Mouse (Mus musculus): ENCODE data around the gene Mycl.

Gene Mycl

GRCm38 (mm10) chr4:122995404-122996220, at the start of gene Mycl:
Gene Mycl, plus strand, starts transcription at chr4:122995652.
- DNase-seq, result peak; percentile 90

GRCm38 (mm10) chr4:122947223-122947622, 48.2 kb upstream of the Mycl start:
- no peak for DNase-seq

GRCm38 (mm10) chr4:122949096-122949495, 46.4 kb upstream of the Mycl start:
- no peak for DNase-seq

GRCm38 (mm10) chr4:122954680-122955411, 40.6 kb upstream of the Mycl start:
- no peak for DNase-seq

- peak; percentile 89 for DNase-seq
These were observed 39.9 kb upstream of the Mycl start for GRCm38 (mm10) chr4:122955412-122956136.

- no peak for DNase-seq
These were observed 39.2 kb upstream of the Mycl start for GRCm38 (mm10) chr4:122956301-122956700.

GRCm38 (mm10) chr4:122958491-122959031, 36.9 kb upstream of the Mycl start:
- DNase-seq, result no peak

DNA sequence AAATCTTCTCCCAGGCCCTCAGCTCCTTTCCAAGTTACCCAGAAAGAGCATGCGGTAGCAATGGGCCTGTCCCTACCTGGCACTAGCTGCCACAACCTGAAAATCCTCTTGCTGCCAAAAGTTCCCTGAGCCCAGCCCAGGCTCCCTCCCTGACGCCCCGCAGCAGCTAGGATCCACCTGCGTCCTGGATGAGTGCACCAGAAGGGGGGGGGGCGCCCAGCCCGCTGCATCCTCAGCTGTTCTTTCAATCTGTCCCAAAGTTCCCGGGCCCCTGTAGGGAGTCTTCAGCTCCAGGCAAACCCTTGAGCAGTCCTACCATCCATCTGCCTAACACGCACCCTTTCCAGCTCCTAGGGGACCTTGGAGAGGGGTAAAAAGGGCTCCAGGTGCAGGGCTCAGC, 35.6 kb upstream of the Mycl start:
- DNase-seq, result no peak

- peak; percentile 32 for DNase-seq
These were observed 34.9 kb upstream of the Mycl start for GRCm38 (mm10) chr4:122960321-122961099.

DNA sequence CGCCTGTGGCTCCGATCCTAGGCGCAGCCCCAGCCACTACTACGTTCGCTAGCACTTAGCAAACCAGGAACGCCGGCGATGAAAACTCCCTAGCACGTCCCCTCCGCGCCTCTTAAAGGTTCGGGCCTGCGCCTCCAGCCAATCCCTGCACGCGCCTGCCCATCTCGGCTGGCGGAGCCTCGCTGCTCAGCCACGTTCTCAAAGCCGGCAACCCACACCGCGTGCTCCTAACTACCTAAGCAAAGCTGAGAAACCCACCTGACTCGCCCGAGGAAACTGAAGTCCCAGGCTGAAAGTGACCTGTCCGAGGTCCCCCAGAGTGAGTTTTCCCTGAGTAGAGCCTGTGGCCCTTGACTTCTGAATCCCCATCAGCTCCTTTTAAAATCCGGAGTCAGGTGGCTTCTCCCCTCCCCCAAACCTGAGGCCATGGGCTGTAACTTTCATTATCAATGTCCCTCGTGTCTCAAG, 34.3 kb upstream of the Mycl start, which contains the start of gene Mfsd2a:
Gene Mfsd2a, minus strand, starts transcription at position 89 of the 468 bp plus-strand sequence.
- DNase-seq, result peak; percentile 50

DNA sequence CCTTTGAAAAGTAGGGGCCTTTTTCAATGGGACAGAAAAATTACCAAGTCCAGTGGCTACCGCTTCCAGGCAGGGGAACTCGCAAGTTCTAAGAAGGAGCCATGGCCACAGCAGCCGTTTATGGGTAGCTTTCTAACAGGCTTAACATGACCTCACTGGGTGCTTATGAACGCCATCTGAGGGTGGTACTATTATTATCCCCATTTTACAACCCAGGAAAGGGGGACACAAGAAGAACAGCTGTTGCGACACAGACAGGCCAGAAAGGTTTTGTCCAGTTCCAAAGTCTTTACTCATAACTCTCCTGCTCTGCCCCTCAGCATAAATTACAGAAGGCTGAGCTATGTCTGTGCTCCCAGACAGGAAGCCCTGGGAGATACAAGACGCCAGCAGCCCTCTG, 33.9 kb upstream of the Mycl start:
- no peak for DNase-seq

DNA sequence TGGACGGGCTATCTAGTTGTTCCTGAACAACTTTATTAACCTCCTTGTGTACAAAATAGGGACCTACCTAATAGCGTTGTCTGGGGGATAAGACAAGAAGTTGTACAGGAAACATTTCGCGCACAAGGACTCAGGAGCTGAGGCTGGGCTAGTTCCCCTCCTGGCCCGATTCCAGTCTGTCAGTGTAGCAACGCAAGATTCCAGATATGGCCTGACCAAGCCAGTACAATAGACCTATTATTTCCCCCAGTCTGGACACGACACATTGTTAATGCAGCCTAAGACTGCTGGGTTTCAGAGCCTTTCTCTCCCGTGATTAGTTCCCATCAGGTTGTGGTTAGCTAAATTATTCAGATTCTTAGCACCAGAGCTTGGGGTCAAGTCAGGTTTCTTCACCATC, 32.7 kb upstream of the Mycl start:
- no peak for DNase-seq

DNA sequence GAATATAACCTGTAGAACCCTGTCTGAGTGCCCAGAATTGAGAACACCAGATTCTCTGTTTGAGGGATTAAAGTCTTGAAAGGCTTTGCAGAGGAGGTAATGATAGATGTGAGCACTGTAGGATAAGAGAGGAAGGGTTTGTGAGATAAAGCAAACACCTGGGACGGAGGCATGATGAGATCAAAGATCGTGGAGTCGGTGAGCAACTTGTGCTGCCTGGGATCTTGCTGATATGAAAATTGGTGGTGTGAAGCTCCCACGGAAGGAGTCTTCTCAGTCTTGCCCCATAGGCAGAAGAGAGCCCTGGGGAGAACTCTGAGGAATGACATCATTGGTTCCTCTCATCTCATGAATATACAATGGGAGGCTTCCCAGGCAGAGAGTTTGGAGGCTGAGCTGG, 27.3 kb upstream of the Mycl start:
- peak; percentile 38 for DNase-seq

GRCm38 (mm10) chr4:122971191-122971590, 24.3 kb upstream of the Mycl start:
- DNase-seq, result no peak

DNA sequence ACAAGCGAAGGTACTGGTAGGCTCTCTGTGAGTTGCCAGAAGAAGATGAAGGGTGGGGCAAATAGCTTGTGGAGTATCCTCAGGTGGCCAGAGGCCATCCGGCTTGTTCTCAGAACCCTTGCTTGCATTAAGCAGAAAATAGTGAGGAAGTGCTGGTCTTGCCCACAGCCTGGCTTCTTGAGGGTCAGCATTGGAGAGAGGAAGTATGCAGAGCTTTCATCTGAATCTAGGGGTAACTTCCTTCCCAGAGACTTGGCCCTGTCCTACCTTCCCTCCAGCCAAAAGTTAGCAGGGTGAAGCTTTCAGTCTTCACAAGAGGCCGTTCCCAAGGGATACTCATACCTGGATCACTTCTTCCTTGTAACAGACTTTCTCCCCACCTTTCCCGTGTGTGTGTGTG, 23.8 kb upstream of the Mycl start:
- no peak for DNase-seq

DNA sequence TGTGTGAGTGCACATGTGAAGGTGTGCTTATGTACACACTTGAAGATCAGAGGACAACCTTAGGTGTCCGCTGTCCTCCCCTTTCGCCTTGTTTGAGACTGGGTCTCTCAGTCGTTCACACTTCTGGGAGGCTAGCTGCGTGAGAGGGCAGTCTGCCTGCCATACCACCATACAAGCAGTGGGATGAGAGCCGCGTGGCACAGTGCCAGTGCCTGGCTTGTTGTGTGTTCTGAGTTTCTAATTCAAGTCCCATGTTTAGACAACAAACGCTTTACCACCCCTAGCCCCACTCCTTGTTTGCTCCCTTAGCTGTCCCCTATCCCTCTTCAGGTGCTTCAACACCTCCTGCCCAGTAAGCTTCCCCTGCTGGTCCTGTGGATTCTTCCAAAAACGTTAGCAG, 23.4 kb upstream of the Mycl start:
- no peak for DNase-seq

DNA sequence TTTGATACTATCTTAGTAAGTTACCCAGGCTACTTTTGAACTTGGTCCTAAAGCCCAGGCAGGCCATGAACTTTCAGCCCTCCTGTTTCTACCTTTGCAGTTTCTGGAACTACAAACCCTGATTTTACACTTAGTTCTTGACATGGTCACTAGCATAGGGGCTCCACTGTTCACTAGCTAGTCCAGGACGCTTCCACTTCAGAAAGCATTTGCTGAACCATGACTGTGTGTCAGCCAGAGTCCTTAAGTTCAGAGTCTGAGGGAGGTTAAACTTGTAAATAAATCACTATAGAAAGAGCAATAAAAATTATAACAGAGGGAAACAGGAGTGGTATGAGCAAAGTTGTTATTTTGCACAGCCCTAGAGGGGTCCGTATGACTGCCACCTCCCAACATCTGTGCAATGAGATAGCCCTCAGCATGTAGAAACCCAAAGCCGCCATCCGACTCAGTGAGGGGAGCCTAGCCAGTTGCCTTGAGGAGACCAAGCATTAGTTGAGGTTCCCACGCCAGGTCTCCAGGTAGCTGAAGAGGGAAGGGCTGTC, 20.4 kb upstream of the Mycl start:
- DNase-seq, result no peak

- no peak for DNase-seq
These were observed 18.6 kb upstream of the Mycl start for GRCm38 (mm10) chr4:122976885-122977284.

GRCm38 (mm10) chr4:122978850-122979249, 16.6 kb upstream of the Mycl start:
- no peak for DNase-seq

DNA sequence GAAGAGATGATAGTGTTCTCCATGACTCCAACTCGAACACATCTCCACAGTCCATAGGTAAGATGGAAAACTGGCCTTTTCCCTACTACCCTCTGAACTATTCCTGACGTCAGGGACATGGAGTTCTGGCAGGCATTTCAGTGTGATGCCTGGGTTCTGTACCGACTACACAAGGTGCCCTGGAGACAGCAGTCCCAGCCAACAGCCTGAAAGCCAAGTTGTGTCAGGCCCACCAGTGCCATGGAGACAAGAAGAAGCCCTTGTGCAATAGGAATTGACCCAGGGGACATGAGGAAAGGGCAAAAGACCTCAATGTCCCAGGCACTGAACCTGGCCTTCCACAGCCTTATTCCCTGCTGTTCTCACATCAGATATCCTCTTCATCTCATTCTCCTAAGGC, 15.6 kb upstream of the Mycl start:
- DNase-seq, result no peak

GRCm38 (mm10) chr4:122980684-122981083, 14.8 kb upstream of the Mycl start:
- no peak for DNase-seq

DNA sequence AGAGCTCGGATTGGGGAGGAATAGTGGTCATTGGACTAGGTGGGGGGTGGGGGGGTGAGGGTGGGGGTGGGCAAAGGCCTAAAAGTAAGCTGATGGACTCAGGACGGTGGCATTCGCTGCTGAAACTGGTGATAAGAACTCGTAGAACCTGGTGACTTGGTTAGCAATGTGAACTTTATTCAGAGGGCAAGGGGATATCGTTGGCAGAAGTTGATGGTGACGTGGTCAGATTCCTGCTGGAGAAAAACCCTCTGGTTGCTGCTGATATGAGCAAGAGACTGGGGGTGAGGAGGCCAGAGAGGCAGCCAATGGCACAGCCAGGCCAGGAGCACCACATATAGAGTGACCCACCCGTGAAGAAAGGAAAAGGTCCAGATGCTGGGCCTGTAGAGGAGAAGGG, 14.2 kb upstream of the Mycl start:
- no peak for DNase-seq
